Mouse (Mus musculus) liver, embryonic 15.5 days (tissue): ENCODE measurements at regions not wholly inside any gene's neighbourhood (a gene's known extent, or its start where the extent isn't known, plus 50 kb on each side); places are given as distances from the start of the nearest gene placed in this dataset.

Experiments
- ATAC-seq: fragments of 200-750 bp; cut with Nextera tagmentation; 2 replicates; pipeline ENCODE4 v1.8.0; 2017; ENCODE audit warnings: moderate number of reproducible peaks, mild to moderate bottlenecking, moderate library complexity; ENCODE audit not compliant: insufficient read depth
- H3K27ac ChIP-seq: fragments of 300-500 bp; sonication (generic); replicated peaks from 2 replicates; pipeline ENCODE4 v1.5.1; 2015; ENCODE audit warnings: mild to moderate bottlenecking, inconsistent platforms
- H3K27me3 ChIP-seq: fragments of 300-500 bp; sonication (generic); 2 replicates; pipeline ENCODE4 v1.6.1; 2015; ENCODE audit warnings: mild to moderate bottlenecking, inconsistent platforms
- H3K36me3 ChIP-seq: fragments of 300-500 bp; sonication (generic); replicated peaks from 2 replicates; pipeline ENCODE4 v1.6.1; 2015; ENCODE audit warnings: moderate library complexity, mild to moderate bottlenecking, inconsistent platforms
- H3K4me1 ChIP-seq: fragments of 300-500 bp; sonication (generic); replicated peaks from 2 replicates; pipeline ENCODE4 v1.6.1; 2015; ENCODE audit warnings: inconsistent platforms
- H3K4me2 ChIP-seq: fragments of 300-500 bp; sonication (generic); 2 replicates; pipeline ENCODE4 v1.6.1; 2015; ENCODE audit warnings: moderate library complexity, mild to moderate bottlenecking, inconsistent platforms
- H3K4me3 ChIP-seq: fragments of 300-500 bp; sonication (generic); replicated peaks from 2 replicates; pipeline ENCODE4 v1.5.1; 2015; ENCODE audit warnings: mild to moderate bottlenecking, inconsistent platforms
- H3K9ac ChIP-seq: fragments of 300-500 bp; sonication (generic); 2 replicates; pipeline ENCODE4 v1.6.1; 2015; ENCODE audit warnings: moderate library complexity, mild to moderate bottlenecking, inconsistent platforms
- H3K9me3 ChIP-seq: fragments of 300-500 bp; sonication (generic); replicated peaks from 2 replicates; pipeline ENCODE4 v1.6.1; 2016; ENCODE audit warnings: inconsistent platforms
- WGBS: fragments of 180-500 bp; shearing (Covaris S2); methylation state at CpG from one replicate; pipeline ENCODE4 v1.1.7; 2015; ENCODE audit warnings: mixed read lengths; ENCODE audit not compliant: insufficient replicate concordance; 5-methylcytosine and 5-hydroxymethylcytosine counted together

DNA sequence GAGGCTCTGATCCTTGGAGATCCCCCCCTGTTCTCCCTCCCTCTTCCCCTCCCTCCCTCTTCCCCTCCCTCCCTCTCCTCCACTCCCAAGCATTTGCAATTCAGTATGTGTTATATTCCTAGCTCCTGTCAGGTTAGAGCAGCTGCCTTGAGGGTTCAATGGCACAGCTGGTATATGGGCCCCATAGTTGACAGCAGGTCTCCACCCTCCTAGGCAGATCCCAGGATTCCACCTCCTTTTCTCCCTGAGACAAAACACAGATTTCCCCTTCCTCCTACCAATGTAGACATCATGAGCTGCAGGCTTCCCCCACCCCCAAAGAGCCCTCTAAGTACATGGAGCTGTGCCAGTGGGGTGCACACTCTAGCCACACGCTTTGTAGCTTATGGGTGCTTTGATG is 137.8 kb downstream of the Unc5cl start:
- Histone ChIP-seq H3K9ac (no peak overlapping the region), H3K27me3 (peaks cover 4% of the 10 kb centered on the region; the same call in 1 of the 2 replicates), H3K9me3 (no peaks in the 10 kb centered on the region), H3K36me3 (no peaks in the 10 kb centered on the region), H3K4me2 (no peak overlapping the region), H3K27ac (no peak overlapping the region), H3K4me1 (no peaks in the 10 kb centered on the region), H3K4me3 (no peak overlapping the region)
- ATAC-seq: no peak
- whole genome bisulfite sequencing: 64% methylated on average over 1 of the region's 1 CpGs

DNA sequence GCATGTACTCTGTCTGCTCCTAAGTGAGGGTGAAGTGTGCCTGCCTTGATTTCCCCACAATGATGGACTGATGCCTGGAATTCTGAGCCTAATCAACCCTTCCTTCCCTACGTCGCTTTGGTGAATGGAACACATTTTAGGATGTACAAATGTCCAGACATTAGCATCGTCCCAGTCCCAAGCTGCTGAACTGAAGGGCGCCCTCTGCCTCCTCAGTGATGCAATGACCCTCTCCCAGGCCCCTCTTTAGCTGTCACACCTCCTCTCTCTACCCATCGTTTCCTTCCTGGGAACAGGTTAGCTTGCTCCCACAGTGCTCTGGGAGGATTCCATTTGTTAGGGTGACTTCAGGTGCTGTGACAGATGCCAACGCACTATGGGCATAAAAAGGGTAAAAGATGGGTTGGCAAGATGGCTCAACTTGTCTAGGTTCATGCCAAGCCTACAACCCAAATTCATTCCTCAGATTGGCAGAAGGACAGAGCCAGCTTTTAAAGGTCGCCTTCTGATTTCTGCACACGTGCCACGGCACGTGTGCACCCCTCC is 140.8 kb downstream of the Unc5cl start:
- H3K27me3 ChIP-seq: peaks cover 4% of the 10 kb centered on the region; the same call in 1 of the 2 replicates
- H3K27ac ChIP-seq: no peak overlapping the region
- no peak overlapping the region for H3K4me3 ChIP-seq
- no peak overlapping the region for H3K9ac ChIP-seq
- H3K36me3 ChIP-seq: no peaks in the 10 kb centered on the region
- no peak for ATAC-seq
- H3K4me2 ChIP-seq: no peak overlapping the region
- H3K4me1 ChIP-seq: no peaks in the 10 kb centered on the region
- H3K9me3 ChIP-seq: no peaks in the 10 kb centered on the region
- 52% methylated on average over 10 of the region's 10 CpGs for WGBS

DNA sequence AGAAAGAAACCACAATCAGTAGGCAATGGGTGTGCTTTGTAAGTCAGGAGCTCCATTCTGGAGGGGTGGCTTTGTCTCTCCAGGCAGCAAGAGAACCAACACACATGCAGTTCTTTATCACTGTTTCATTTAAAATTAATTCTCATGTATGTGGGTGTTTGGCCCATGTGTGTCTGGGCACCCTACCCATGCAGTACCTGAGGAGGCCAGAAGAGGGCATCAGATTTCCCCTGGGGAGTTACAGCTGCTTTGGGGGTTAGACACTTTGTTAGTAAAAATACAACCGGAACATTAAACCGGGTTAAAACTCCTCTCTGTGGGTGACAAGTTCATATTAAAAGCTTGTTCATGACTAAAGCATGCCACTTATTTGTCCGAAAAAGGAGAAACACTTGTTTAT is 141.7 kb downstream of the Unc5cl start:
- H3K4me2 ChIP-seq: no peak overlapping the region
- 65% methylated on average over 3 of the region's 3 CpGs for WGBS
- H3K9me3 ChIP-seq: no peaks in the 10 kb centered on the region
- H3K4me3 ChIP-seq: no peak overlapping the region
- H3K9ac ChIP-seq: no peak overlapping the region
- H3K27me3 ChIP-seq: peaks cover 4% of the 10 kb centered on the region; the same call in 1 of the 2 replicates
- no peak for ATAC-seq
- no peaks in the 10 kb centered on the region for H3K36me3 ChIP-seq
- H3K27ac ChIP-seq: no peak overlapping the region
- H3K4me1 ChIP-seq: no peaks in the 10 kb centered on the region

GRCm38 (mm10) chr17:48597301-48597700 is 142.6 kb downstream of the Unc5cl start:
- ATAC-seq: no peak
- Histone ChIP-seq H3K9me3 (no peaks in the 10 kb centered on the region), H3K27ac (no peak overlapping the region), H3K36me3 (no peaks in the 10 kb centered on the region), H3K4me2 (no peak overlapping the region), H3K4me1 (no peaks in the 10 kb centered on the region), H3K27me3 (no peaks in the 10 kb centered on the region), H3K4me3 (no peak overlapping the region), H3K9ac (no peak overlapping the region)
- WGBS: 77% methylated on average over 1 of the region's 1 CpGs

DNA sequence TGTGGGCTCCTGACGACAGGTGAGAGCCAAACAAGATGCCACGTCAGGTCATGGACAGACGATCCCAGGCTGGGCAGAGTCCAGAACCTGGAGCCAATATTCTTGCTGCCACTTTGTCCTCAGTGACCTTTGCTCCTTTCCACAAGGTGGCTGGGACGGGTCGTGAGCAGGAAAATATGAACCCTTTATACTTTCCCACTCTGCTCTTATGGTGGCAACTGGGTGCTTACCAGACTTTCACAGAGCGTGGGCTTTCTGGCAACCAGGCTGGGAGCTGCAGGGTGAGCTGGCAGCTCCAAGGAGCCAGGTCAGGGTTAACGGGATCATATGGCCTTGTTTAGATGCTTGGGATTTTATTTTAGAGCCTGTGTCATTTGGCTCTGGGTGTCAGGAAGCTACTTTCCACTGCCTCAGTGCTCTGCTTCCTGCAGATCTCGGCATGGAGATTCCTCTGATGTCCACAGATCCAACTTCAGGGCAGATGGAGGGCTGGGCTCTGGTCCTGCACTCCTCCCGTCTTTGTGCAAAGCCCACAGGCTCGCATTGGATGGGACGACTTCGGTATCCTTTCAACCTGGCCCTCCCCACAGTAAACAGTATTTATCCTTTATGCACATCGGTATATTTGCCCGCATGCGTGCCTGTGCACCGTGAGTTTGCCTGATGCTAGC is 143.9 kb downstream of the Unc5cl start:
- H3K4me2 ChIP-seq: no peak overlapping the region
- H3K27me3 ChIP-seq: no peaks in the 10 kb centered on the region
- no peaks in the 10 kb centered on the region for H3K4me1 ChIP-seq
- H3K36me3 ChIP-seq: no peaks in the 10 kb centered on the region
- 67% methylated on average over 16 of the region's 16 CpGs for WGBS
- H3K4me3 ChIP-seq: no peak overlapping the region
- no peak for ATAC-seq
- H3K27ac ChIP-seq: no peak overlapping the region
- H3K9me3 ChIP-seq: no peaks in the 10 kb centered on the region
- H3K9ac ChIP-seq: no peak overlapping the region

- Histone ChIP-seq H3K36me3 (no peaks in the 10 kb centered on the region), H3K4me2 (no peak overlapping the region), H3K9ac (no peak overlapping the region), H3K27ac (no peak overlapping the region), H3K4me1 (no peaks in the 10 kb centered on the region), H3K4me3 (no peak overlapping the region), H3K9me3 (no peaks in the 10 kb centered on the region), H3K27me3 (no peaks in the 10 kb centered on the region)
- no peak for ATAC-seq
- 53% methylated on average over 6 of the region's 6 CpGs for WGBS
These were observed 145.5 kb downstream of the Unc5cl start for GRCm38 (mm10) chr17:48600176-48600575.

GRCm38 (mm10) chr17:48602554-48602953 is 147.9 kb downstream of the Unc5cl start:
- Histone ChIP-seq H3K4me1 (no peaks in the 10 kb centered on the region), H3K4me3 (no peak overlapping the region), H3K36me3 (no peaks in the 10 kb centered on the region), H3K9ac (no peak overlapping the region), H3K27ac (no peak overlapping the region), H3K27me3 (no peaks in the 10 kb centered on the region), H3K4me2 (no peak overlapping the region), H3K9me3 (no peaks in the 10 kb centered on the region)
- ATAC-seq: no peak
- WGBS: 2% methylated on average over 6 of the region's 6 CpGs

DNA sequence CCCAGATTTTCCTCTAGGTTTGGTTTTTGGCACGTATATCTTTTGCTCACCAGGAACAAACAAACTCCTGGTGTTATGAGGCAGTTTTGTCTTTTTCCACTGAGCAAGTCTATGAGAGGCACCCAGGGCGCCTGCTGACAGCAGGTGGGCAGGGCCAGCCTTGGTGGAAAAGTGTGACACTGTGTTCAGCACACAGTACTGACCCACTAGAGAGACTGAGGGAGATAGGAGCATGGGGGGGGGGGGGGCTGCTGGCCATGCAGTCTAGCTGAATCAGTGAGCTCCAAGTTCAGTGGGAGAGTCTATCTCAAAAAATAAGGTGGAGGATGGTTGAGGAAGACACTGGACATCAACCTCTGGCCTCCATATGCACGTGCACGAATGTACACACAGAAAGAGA is 152.1 kb downstream of the Unc5cl start:
- WGBS: 51% methylated on average over 4 of the region's 4 CpGs

DNA sequence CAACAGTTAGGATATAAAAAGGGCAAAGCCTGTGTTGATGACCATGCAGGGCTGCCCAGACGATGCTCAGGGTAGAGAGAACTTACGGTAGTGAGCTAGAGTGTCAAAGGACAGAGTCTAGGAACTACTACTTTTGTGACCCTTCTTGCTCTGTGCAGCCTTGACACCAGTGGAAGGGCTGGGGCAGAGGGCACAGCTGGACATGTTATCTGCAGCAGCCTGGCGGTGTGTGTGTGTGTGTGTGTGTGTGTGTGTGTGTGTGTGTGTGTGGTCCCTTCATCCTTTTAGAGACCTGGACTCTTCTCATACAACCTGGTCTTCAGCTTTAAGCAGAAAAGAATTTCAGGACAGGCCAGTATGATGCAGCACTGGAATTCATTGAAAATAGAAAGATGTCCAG is 153.6 kb downstream of the Unc5cl start:
- no peaks in the 10 kb centered on the region for H3K27me3 ChIP-seq
- no peak overlapping the region for H3K4me3 ChIP-seq
- H3K4me2 ChIP-seq: no peak overlapping the region
- H3K9ac ChIP-seq: no peak overlapping the region
- 62% methylated on average over 3 of the region's 3 CpGs for WGBS
- H3K27ac ChIP-seq: no peak overlapping the region
- no peaks in the 10 kb centered on the region for H3K9me3 ChIP-seq
- no peaks in the 10 kb centered on the region for H3K4me1 ChIP-seq
- H3K36me3 ChIP-seq: no peaks in the 10 kb centered on the region
- ATAC-seq: no peak

More for the DNA sequence above, 152.1 kb downstream of the Unc5cl start:
- H3K4me2 ChIP-seq: no peak overlapping the region
- ATAC-seq: no peak
- no peak overlapping the region for H3K27ac ChIP-seq
- H3K4me3 ChIP-seq: no peak overlapping the region
- H3K4me1 ChIP-seq: no peaks in the 10 kb centered on the region
- no peaks in the 10 kb centered on the region for H3K9me3 ChIP-seq
- H3K9ac ChIP-seq: no peak overlapping the region
- no peaks in the 10 kb centered on the region for H3K36me3 ChIP-seq
- no peaks in the 10 kb centered on the region for H3K27me3 ChIP-seq

DNA sequence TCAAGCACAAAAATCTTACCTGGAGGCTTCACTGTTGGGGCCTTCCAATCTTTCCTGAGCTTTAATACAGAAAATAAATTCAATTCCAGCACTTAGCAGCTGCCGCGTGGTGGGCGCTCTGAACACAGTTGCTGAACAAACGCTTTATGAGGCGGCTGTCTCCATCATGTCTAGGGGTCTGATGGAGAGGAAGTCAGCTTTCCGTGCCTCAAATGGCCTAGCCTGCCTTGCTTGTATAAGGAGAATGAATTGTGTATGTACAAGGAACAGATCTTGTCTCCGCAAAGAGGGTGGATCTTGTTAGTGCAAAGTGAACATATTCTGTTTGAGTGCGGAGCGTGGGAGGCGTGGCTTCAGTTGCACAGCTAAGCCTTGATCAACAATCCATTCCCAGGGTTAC is 155.4 kb downstream of the Unc5cl start:
- Histone ChIP-seq H3K4me1 (no peaks in the 10 kb centered on the region), H3K27me3 (no peaks in the 10 kb centered on the region), H3K9ac (no peak overlapping the region), H3K27ac (no peak overlapping the region), H3K9me3 (no peaks in the 10 kb centered on the region), H3K4me3 (no peak overlapping the region), H3K36me3 (no peaks in the 10 kb centered on the region), H3K4me2 (no peak overlapping the region)
- 74% methylated on average over 10 of the region's 10 CpGs for WGBS
- ATAC-seq: no peak

GRCm38 (mm10) chr17:48610806-48611205 is 156.1 kb downstream of the Unc5cl start:
- ATAC-seq: no peak
- Histone ChIP-seq H3K36me3 (no peaks in the 10 kb centered on the region), H3K4me3 (no peak overlapping the region), H3K4me2 (no peak overlapping the region), H3K9ac (no peak overlapping the region), H3K9me3 (no peaks in the 10 kb centered on the region), H3K27me3 (no peaks in the 10 kb centered on the region), H3K27ac (no peak overlapping the region), H3K4me1 (no peaks in the 10 kb centered on the region)
- 57% methylated on average over 8 of the region's 8 CpGs for WGBS

DNA sequence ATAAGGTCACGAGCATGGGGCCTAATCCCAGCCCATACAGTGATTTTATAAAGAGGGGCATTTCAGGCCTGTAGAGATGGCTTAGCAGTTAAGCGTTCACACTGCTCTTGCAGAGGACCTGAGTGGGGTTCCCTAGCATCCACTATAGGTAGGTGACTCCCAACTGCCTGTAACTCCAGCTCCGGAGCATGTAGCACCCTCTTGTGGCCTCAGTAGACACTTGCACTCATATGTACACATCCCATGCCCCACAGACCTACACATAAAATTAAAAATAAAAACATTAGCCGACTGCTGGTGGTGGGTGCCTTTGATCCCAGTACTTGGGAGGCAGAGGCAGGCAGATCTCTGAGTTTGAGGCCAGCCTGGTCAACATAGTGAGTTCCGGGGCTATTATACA is 158.8 kb downstream of the Unc5cl start:
- ATAC-seq: no peak
- Histone ChIP-seq H3K4me2 (no peak overlapping the region), H3K27ac (no peak overlapping the region), H3K36me3 (no peaks in the 10 kb centered on the region), H3K4me1 (no peaks in the 10 kb centered on the region), H3K27me3 (no peaks in the 10 kb centered on the region), H3K4me3 (no peak overlapping the region), H3K9ac (no peak overlapping the region), H3K9me3 (no peaks in the 10 kb centered on the region)
- WGBS: 61% methylated on average over 5 of the region's 5 CpGs
